Mouse (Mus musculus): ENCODE data around the gene 1700123L14Rik.

DNA sequence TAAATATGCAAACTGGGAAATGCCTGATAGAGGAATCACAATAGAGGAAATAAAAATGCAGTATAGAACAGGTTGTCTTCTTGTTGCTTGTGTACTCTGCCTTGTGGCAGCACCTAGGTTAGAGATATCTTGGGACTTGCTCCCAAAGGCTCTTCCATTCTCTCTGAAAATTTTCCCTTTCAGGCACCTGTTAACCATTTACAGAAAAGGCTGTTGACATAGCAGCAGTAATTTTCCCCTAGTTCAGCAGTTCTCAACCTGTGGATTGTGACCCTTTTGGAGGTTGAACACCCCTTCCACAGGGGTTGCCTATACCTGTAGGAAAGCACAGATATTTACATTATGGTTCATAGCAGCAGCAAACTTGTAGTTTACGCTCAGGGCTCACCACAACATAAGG lies 22.7 kb downstream of the 1700123L14Rik start:
- TF ChIP-seq EP300 (IDR thresholded peaks at IDR 0.05; ENCODE audit: low read length) (no peak), CTCF (conservative IDR thresholded peaks at IDR 0.05 in 1 of 2, IDR thresholded peaks at IDR 0.05 in 1 of 2; ENCODE audit: low read depth in 2 of 2, low read length in 2 of 2) (no peak), POLR2AphosphoS2 (IDR thresholded peaks at IDR 0.05; ENCODE audit: low read depth, low read length) (no peak)

All from CH12.LX (cell line).